Mouse (Mus musculus) liver, embryonic 14.5 days (tissue): Measurements from ENCODE around the gene Spock1. TPM values are rescaled to one million over a fixed set of nuclear protein-coding genes. Genes with fewer than 3 reads are reported as not detected.

Experiments
- ATAC-seq: fragments of 200-750 bp; cut with Nextera tagmentation; 2 replicates; pipeline ENCODE4 v1.8.0; 2017; ENCODE audit warnings: moderate number of reproducible peaks, mild to moderate bottlenecking, moderate library complexity; ENCODE audit not compliant: insufficient read depth
- DNase-seq, 3 experiments: peaks; one replicate each; pipeline ENCODE4 v3.0.0-alpha.2; 2012 to 2013; ENCODE audit warnings: low read depth in 3 of 3, low spot score in 3 of 3
- H3K27ac ChIP-seq: fragments of 300-500 bp; sonication (generic); 2 replicates; pipeline ENCODE4 v1.5.1; 2014; ENCODE audit warnings: moderate library complexity, mild to moderate bottlenecking, control low read depth, inconsistent platforms
- H3K27me3 ChIP-seq: fragments of 300-500 bp; sonication (generic); 2 replicates; pipeline ENCODE4 v1.6.1; 2014; ENCODE audit warnings: mild to moderate bottlenecking, low read length, moderate library complexity; ENCODE audit not compliant: control insufficient read depth, insufficient read depth
- H3K36me3 ChIP-seq: fragments of 300-500 bp; sonication (generic); replicated peaks from 2 replicates; pipeline ENCODE4 v1.6.1; 2014; ENCODE audit warnings: low read depth; ENCODE audit not compliant: control insufficient read depth, insufficient read depth
- H3K4me1 ChIP-seq, 2 experiments: fragments of 200-500 bp in 1 of 2; fragments of 300-500 bp in 1 of 2; sonication (generic) in 1 of 2; replicated peaks; 2 replicates each; pipeline ENCODE4 v1.6.1; 2012 to 2014; ENCODE audit warnings: antibody characterized with exemption in 1 of 2, inconsistent platforms in 1 of 2, low read length in 1 of 2; ENCODE audit not compliant: control insufficient read depth in 2 of 2, insufficient read depth in 2 of 2
- H3K4me2 ChIP-seq: fragments of 300-500 bp; sonication (generic); 2 replicates; pipeline ENCODE4 v1.6.1; 2014; ENCODE audit warnings: low read depth, mild to moderate bottlenecking, control low read depth, moderate library complexity
- H3K4me3 ChIP-seq, 2 experiments: fragments of 200-500 bp in 1 of 2; fragments of 300-500 bp in 1 of 2; sonication (generic) in 1 of 2; 2 replicates each; pipeline ENCODE4 v1.5.1; 2012 to 2014; ENCODE audit warnings: low read depth in 2 of 2, low read length in 2 of 2, mild to moderate bottlenecking in 2 of 2, control low read depth in 1 of 2, inconsistent platforms in 1 of 2, moderate library complexity in 1 of 2; ENCODE audit not compliant: insufficient read depth in 1 of 2
- H3K9ac ChIP-seq: fragments of 300-500 bp; sonication (generic); replicated peaks from 2 replicates; pipeline ENCODE4 v1.6.1; 2014; ENCODE audit warnings: mild to moderate bottlenecking, control low read depth, moderate library complexity
- H3K9me3 ChIP-seq: fragments of 300-500 bp; sonication (generic); 2 replicates; pipeline ENCODE4 v1.6.1; 2016; ENCODE audit warnings: low read length, mixed read lengths; ENCODE audit not compliant: control insufficient read depth
- CTCF ChIP-seq: IDR thresholded peaks from 2 replicates; pipeline ENCODE4 v1.5.1; 2016; ENCODE audit warnings: antibody characterized with exemption, low read depth, control low read depth
- EP300 ChIP-seq: IDR thresholded peaks from 2 replicates; pipeline ENCODE4 v1.6.1; 2016; ENCODE audit warnings: antibody characterized with exemption, low read depth
- WGBS: fragments of 180-500 bp; shearing (Covaris S2); extraction: QIAGEN DNeasy Blood & Tissue Kit; methylation state at CpG from one replicate; pipeline ENCODE4 v1.1.7; 2014; ENCODE audit not compliant: insufficient replicate concordance; 5-methylcytosine and 5-hydroxymethylcytosine counted together
- polyA plus RNA-seq, 2 experiments: library from polyadenylated mRNA; depleted of rRNA in 1 of 2; stranded (reverse) in 1 of 2; unstranded in 1 of 2; fragments of >200 nt; fragmentation: Nextera tagmentation in 1 of 2; extraction: Ambion mirVana in 1 of 2; gene quantifications; 2 replicates each; pipeline versions ENCODE4 v1.2.1 to v1.2.3; 2012 to 2014

Gene Spock1
- polyA plus RNA-seq, 2 experiments = 0.06 TPM; not detected in 1

DNA sequence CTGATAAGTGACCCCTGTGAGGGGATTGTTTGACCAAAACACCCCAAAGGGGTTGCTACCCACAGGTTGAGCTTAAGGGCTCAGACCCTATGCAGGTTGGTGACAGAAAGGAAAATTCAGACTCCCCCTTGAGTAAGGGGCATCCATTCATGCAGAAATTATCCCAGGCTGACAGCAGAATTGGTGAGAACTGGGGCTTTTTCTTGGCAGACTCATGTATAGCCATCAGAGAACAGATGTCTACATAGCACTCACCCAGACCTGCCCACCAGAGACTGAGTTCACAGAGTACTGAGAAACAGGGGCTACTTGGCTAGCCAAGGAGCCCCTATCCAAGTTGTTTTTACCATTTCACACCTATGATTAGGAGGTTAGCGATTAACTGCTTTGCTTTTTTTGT is 231.3 kb downstream of the Spock1 start:
- Histone ChIP-seq H3K4me1 (peaks cover 39 to 41% of the 10 kb centered on the region in 2 experiments), H3K27me3 (no peaks in the 10 kb centered on the region), H3K9me3 (no peaks in the 10 kb centered on the region), H3K27ac (no peak overlapping the region), H3K36me3 (no peaks in the 10 kb centered on the region), H3K4me3 (no peak overlapping the region), H3K4me2 (no peak overlapping the region), H3K9ac (no peak overlapping the region)
- WGBS = 78% methylated on average over 1 of the region's 1 CpGs
- TF ChIP-seq EP300 (no peak), CTCF (no peak)
- ATAC-seq (no peak), DNase-seq (no peak)

DNA sequence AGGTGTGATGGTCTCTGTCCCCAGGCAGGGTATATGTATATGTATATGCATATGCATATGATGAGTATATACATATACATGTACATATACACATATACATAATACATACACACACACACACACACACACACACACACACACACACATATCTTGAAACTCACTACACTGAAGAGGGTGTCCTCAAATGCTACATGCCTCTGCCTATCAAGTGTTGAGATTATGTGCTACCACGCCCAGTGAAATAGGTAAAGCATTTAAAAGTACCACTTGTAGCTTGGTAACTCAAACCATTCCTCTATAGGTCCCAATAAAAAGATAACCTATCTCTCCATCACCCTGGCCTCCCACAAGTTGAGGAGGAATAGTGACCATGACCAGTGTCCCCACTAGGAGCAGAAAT is 234.7 kb downstream of the Spock1 start:
- no peaks in the 10 kb centered on the region for H3K36me3 ChIP-seq
- H3K27ac ChIP-seq = peak overlapping the region; percentile 88
- peak in 1 of 3 experiments; percentile 50 for DNase-seq
- no peaks in the 10 kb centered on the region for H3K9me3 ChIP-seq
- H3K4me2 ChIP-seq = peak overlapping the region; percentile 53
- ATAC-seq = peak; percentile 65
- peaks cover 61 to 62% of the 10 kb centered on the region in 2 experiments for H3K4me1 ChIP-seq
- H3K27me3 ChIP-seq = no peaks in the 10 kb centered on the region
- TF ChIP-seq EP300 (no peak), CTCF (no peak)
- H3K9ac ChIP-seq = peak overlapping the region; percentile 18; the same call in 1 of the 2 replicates
- no peak overlapping the region for H3K4me3 ChIP-seq
- WGBS = 70% methylated on average over 1 of the region's 1 CpGs

DNA sequence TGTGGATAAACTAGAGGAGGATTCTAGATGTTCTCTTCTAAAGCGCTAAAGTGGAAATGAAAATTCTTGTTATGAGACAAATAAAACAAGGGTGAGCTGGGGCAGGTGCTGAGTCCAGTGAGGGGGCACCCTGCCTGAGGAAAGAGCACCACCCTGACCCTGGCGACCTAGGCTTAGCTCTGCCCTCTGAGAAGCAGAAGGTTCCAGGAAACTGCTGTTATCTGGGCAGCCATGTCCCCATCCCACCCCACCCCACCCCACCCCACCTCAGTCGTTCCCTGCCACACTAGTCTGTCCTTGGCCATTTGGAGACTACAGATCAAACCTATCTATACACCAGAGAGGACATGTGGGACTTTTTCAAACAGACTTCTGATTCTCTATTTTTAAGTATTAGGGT is 235.4 kb downstream of the Spock1 start:
- Histone ChIP-seq H3K27me3 (no peaks in the 10 kb centered on the region), H3K4me3 (peak overlapping the region in 1 of 2 experiments; percentile 5; a peak in 2 of 4 replicates), H3K4me2 (peak overlapping the region; percentile 53), H3K27ac (peak overlapping the region; percentile 92), H3K9me3 (no peaks in the 10 kb centered on the region), H3K4me1 (peaks cover 66 to 67% of the 10 kb centered on the region in 2 experiments), H3K9ac (peak overlapping the region; percentile 69), H3K36me3 (no peaks in the 10 kb centered on the region)
- TF ChIP-seq EP300 (peak; percentile 75), CTCF (no peak)
- DNase-seq (peak; percentile 76 to 79 (median 76)), ATAC-seq (peak; percentile 99)
- 23% methylated on average over 3 of the region's 3 CpGs for WGBS

DNA sequence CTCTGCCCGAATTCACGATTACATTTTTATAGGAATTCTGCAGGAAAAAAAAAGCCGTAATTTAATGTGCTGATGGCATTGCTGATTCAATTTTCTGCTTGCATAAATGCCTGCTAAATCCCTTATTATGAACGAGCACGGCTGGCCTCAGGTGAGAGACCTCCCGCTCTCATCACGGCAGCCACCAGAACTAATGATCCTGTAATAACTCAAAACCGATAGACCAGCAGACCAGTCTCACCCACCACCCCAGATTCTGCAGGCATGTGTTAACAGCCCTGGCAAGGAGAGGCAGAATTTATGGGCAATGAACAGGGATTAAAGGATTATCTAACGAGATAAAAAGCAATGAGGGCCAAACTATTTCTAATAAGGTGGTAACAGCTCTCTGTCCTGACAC is 236.2 kb downstream of the Spock1 start:
- peaks cover 67 to 72% of the 10 kb centered on the region in 2 experiments for H3K4me1 ChIP-seq
- peak overlapping the region; percentile 52 for H3K4me2 ChIP-seq
- TF ChIP-seq CTCF (no peak), EP300 (no peak)
- peak overlapping the region; percentile 92 for H3K27ac ChIP-seq
- DNase-seq (no peak), ATAC-seq (no peak)
- no peaks in the 10 kb centered on the region for H3K36me3 ChIP-seq
- H3K4me3 ChIP-seq = peak overlapping the region in 1 of 2 experiments; percentile 29; a peak in 1 of 4 replicates
- peak overlapping the region; percentile 69 for H3K9ac ChIP-seq
- H3K27me3 ChIP-seq = no peaks in the 10 kb centered on the region
- H3K9me3 ChIP-seq = no peaks in the 10 kb centered on the region
- WGBS = 69% methylated on average over 9 of the region's 9 CpGs

DNA sequence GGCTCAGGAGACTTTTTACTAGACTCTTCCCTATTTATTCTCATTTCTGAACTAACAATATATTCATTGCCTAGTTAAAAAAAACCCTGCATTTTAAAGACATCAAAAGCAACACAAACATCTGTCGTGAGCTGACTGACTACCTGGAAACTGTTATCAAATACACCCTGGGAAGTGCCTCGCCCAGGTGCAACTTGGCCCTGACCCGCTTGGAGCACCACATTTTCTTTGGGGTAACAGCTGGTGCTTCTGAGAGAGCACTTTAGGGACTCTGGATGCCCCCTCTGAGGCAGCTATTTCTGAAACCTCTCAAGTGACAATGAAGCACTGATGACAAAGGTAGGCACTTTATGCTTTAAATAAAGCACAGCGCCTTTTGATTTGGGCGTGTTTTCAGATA is 236.8 kb downstream of the Spock1 start:
- H3K9ac ChIP-seq = peak overlapping the region; percentile 68
- H3K27me3 ChIP-seq = no peaks in the 10 kb centered on the region
- H3K9me3 ChIP-seq = no peaks in the 10 kb centered on the region
- peaks cover 72 to 75% of the 10 kb centered on the region in 2 experiments for H3K4me1 ChIP-seq
- DNase-seq (peak in 1 of 3 experiments; percentile 68), ATAC-seq (no peak)
- no peaks in the 10 kb centered on the region for H3K36me3 ChIP-seq
- TF ChIP-seq EP300 = peak; percentile 55
- no peak for TF ChIP-seq CTCF
- H3K27ac ChIP-seq = peak overlapping the region; percentile 92
- 34% methylated on average over 5 of the region's 5 CpGs for WGBS
- peak overlapping the region; percentile 52 for H3K4me2 ChIP-seq
- peak overlapping the region in 1 of 2 experiments; percentile 29; a peak in 2 of 4 replicates for H3K4me3 ChIP-seq
